Mouse (Mus musculus): Measurements from ENCODE around the gene Xdh. TPM values are rescaled to one million over a fixed set of nuclear protein-coding genes. Genes with fewer than 3 reads are reported as not detected.
"Not testable (repeated sequence)": the region's sequence is repeated elsewhere in the genome, so short reads cannot be mapped to it uniquely, and the experiment has no call there.

The Xdh gene
- total RNA-seq, 1 experiment from 2014 or later: 5.1 TPM

- ATAC-seq (replicated peaks; ENCODE audit: low read depth, poor library complexity, severe bottlenecking): no peak
These were observed 63.8 kb downstream of the Xdh start for GRCm38 (mm10) chr17:73886071-73886785.

- ATAC-seq (replicated peaks; ENCODE audit: low read depth, poor library complexity, severe bottlenecking): peak; percentile 16
These were observed 66.7 kb downstream of the Xdh start for GRCm38 (mm10) chr17:73883332-73883731.

GRCm38 (mm10) chr17:73882194-73882593 lies 67.8 kb downstream of the Xdh start:
- ATAC-seq (replicated peaks; ENCODE audit: low read depth, poor library complexity, severe bottlenecking): peak; percentile 94

GRCm38 (mm10) chr17:73881295-73881694 lies 68.7 kb downstream of the Xdh start:
- ATAC-seq (replicated peaks; ENCODE audit: low read depth, poor library complexity, severe bottlenecking): no peak

GRCm38 (mm10) chr17:73880286-73880685 lies 69.7 kb downstream of the Xdh start:
- no peak for ATAC-seq (replicated peaks; ENCODE audit: low read depth, poor library complexity, severe bottlenecking)

- no peak for ATAC-seq (replicated peaks; ENCODE audit: low read depth, poor library complexity, severe bottlenecking)
These were observed 70.6 kb downstream of the Xdh start for GRCm38 (mm10) chr17:73879262-73879916.

GRCm38 (mm10) chr17:73875674-73876073 lies 74.3 kb downstream of the Xdh start:
- peak; percentile 93 for ATAC-seq (replicated peaks; ENCODE audit: low read depth, poor library complexity, severe bottlenecking)

GRCm38 (mm10) chr17:73875268-73875667 lies 74.7 kb downstream of the Xdh start:
- peak; percentile 38 for ATAC-seq (replicated peaks; ENCODE audit: low read depth, poor library complexity, severe bottlenecking)

- ATAC-seq (replicated peaks; ENCODE audit: low read depth, poor library complexity, severe bottlenecking): peak; percentile 43
These were observed 78.9 kb downstream of the Xdh start for GRCm38 (mm10) chr17:73870956-73871605.

- ATAC-seq (replicated peaks; ENCODE audit: low read depth, poor library complexity, severe bottlenecking): 0 out of 2 replicates have a peak, but pooled peaks have one; percentile 40
These were observed 80.8 kb downstream of the Xdh start for GRCm38 (mm10) chr17:73869008-73869685.

- no peak for ATAC-seq (replicated peaks; ENCODE audit: low read depth, poor library complexity, severe bottlenecking)
These were observed 96.3 kb downstream of the Xdh start for GRCm38 (mm10) chr17:73853717-73854116.

- no peak for ATAC-seq (replicated peaks; ENCODE audit: low read depth, poor library complexity, severe bottlenecking)
These were observed 97.0 kb downstream of the Xdh start for GRCm38 (mm10) chr17:73853041-73853440.

GRCm38 (mm10) chr17:73847399-73847798 lies 102.6 kb downstream of the Xdh start:
- ATAC-seq (replicated peaks; ENCODE audit: low read depth, poor library complexity, severe bottlenecking): no peak

- no peak for ATAC-seq (replicated peaks; ENCODE audit: low read depth, poor library complexity, severe bottlenecking)
These were observed 104.4 kb downstream of the Xdh start for GRCm38 (mm10) chr17:73845632-73846031.

GRCm38 (mm10) chr17:73842963-73843362 lies 107.0 kb downstream of the Xdh start:
- ATAC-seq (replicated peaks; ENCODE audit: low read depth, poor library complexity, severe bottlenecking): no peak

- not testable (repeated sequence) for ATAC-seq (replicated peaks; ENCODE audit: low read depth, poor library complexity, severe bottlenecking)
These were observed 110.1 kb downstream of the Xdh start for GRCm38 (mm10) chr17:73839876-73840275.

- ATAC-seq (replicated peaks; ENCODE audit: low read depth, poor library complexity, severe bottlenecking): no peak
These were observed 110.7 kb downstream of the Xdh start for GRCm38 (mm10) chr17:73839086-73839835.

- ATAC-seq (replicated peaks; ENCODE audit: low read depth, poor library complexity, severe bottlenecking): no peak
These were observed 112.8 kb downstream of the Xdh start for GRCm38 (mm10) chr17:73837244-73837643.

- no peak for ATAC-seq (replicated peaks; ENCODE audit: low read depth, poor library complexity, severe bottlenecking)
These were observed 113.4 kb downstream of the Xdh start for GRCm38 (mm10) chr17:73836601-73837000.
